Mouse (Mus musculus) ES-Bruce4 (cell line): ENCODE measurements around the gene Rnf208.

ENCODE experiments used
- CTCF ChIP-seq: IDR thresholded peaks from one replicate; pipeline ENCODE4 v1.8.1; 2011; ENCODE audit warnings: low read depth, low read length
- EP300 ChIP-seq: IDR thresholded peaks from 2 replicates; pipeline ENCODE4 v1.6.1; 2011; ENCODE audit warnings: low read depth, low read length; ENCODE audit not compliant: insufficient read depth
- POLR2A ChIP-seq: IDR thresholded peaks from one replicate; pipeline ENCODE4 v1.8.1; 2011; ENCODE audit warnings: low read length; ENCODE audit not compliant: insufficient read depth

- TF ChIP-seq POLR2A (no peak), EP300 (no peak), CTCF (no peak)
These were observed 48.7 kb downstream of the Rnf208 start for GRCm38 (mm10) chr2:25290816-25291130.
